Mouse (Mus musculus) kidney, postnatal 36 days (tissue): Measurements from ENCODE around the gene Ahcy.
A peak's percentile ranks its signal among the peaks of the same experiment; 100 is the strongest.
"Not testable (repeated sequence)": the region's sequence is repeated elsewhere in the genome, so short reads cannot be mapped to it uniquely, and the experiment has no call there.

Experiments used
- DNase-seq, 2 experiments: peaks; one replicate each; pipeline ENCODE4 v3.0.0; 2021 to 2022; ENCODE audit warnings: mixed read lengths in 2 of 2

Ahcy gene

GRCm38 (mm10) chr2:155018762-155019641, 55.3 kb downstream of the Ahcy start:
- peak; percentile 60 to 76 for DNase-seq

- not testable (repeated sequence) for DNase-seq
Measured at GRCm38 (mm10) chr2:155018251-155018755, 56.0 kb downstream of the Ahcy start, which contains the start of gene Gm14226. Gene Gm14226, plus strand, starts transcription at chr2:155018266.

GRCm38 (mm10) chr2:155016751-155017150, 57.5 kb downstream of the Ahcy start:
- not testable (repeated sequence) for DNase-seq

- no peak for DNase-seq
Measured at GRCm38 (mm10) chr2:155012991-155013390, 61.3 kb downstream of the Ahcy start.

- no peak for DNase-seq
Measured at GRCm38 (mm10) chr2:155011086-155011656, 63.1 kb downstream of the Ahcy start.
